Mouse (Mus musculus): ENCODE results near the gene Myh14. TPM values are rescaled to one million over a fixed set of nuclear protein-coding genes. Genes with fewer than 3 reads are reported as not detected.

Gene Myh14
- total RNA-seq, 1 experiment from 2014 or later: not detected

Other genes starting within 250 kb of the Myh14 start
- gene Lrrc4b, start 241.8 kb downstream of the Myh14 start, total RNA-seq (2017): not detected in 2 replicates
- gene Aspdh, start 205.5 kb downstream of the Myh14 start, total RNA-seq (2017): not detected in 2 replicates
- 26.0 and 37.3 TPM in 2 replicates for gene Josd2, start 202.9 kb downstream of the Myh14 start, total RNA-seq (2017)
- gene Emc10, start 174.3 kb downstream of the Myh14 start, total RNA-seq (2017): 29.5 and 38.8 TPM in 2 replicates
- 3.1 TPM in 1 of 2 replicates, not detected in the other for gene Fam71e1, start 174.3 kb downstream of the Myh14 start, total RNA-seq (2017)
- gene Mybpc2, start 146.2 kb downstream of the Myh14 start, total RNA-seq (2017): not detected in 2 replicates
- gene Spib, start 138.8 kb downstream of the Myh14 start, total RNA-seq (2017): not detected in 2 replicates
- 86.0 and 89.7 TPM in 2 replicates for gene Pold1, start 122.0 kb downstream of the Myh14 start, total RNA-seq (2017)
- gene Nr1h2, start 116.9 kb downstream of the Myh14 start, total RNA-seq (2017): 69.3 and 123 TPM in 2 replicates
- 43.4 and 48.5 TPM in 2 replicates for gene Napsa, start 98.5 kb downstream of the Myh14 start, total RNA-seq (2017)
- 0.39 and 1.1 TPM in 2 replicates for gene Kcnc3, start 80.2 kb downstream of the Myh14 start, total RNA-seq (2017)
- not detected in 2 replicates for gene Izumo2, start 37.9 kb upstream of the Myh14 start, total RNA-seq (2017)
- gene Vrk3, start 77.6 kb upstream of the Myh14 start, total RNA-seq (2017): 40.0 and 44.7 TPM in 2 replicates
- 2.0 and 3.0 TPM in 2 replicates for gene Zfp473, start 80.2 kb upstream of the Myh14 start, total RNA-seq (2017)
- 130 and 136 TPM in 2 replicates for gene Nup62, start 145.2 kb upstream of the Myh14 start, total RNA-seq (2017)
- 0.55 and 0.73 TPM in 2 replicates for gene Il4i1, start 145.5 kb upstream of the Myh14 start, total RNA-seq (2017)
- gene Atf5, start 145.8 kb upstream of the Myh14 start, total RNA-seq (2017): 2.1 and 2.7 TPM in 2 replicates
- 19.7 and 29.0 TPM in 2 replicates for gene Akt1s1, start 178.1 kb upstream of the Myh14 start, total RNA-seq (2017)
- 21.0 and 32.4 TPM in 2 replicates for gene Tbc1d17, start 178.2 kb upstream of the Myh14 start, total RNA-seq (2017)
- 16.6 and 26.5 TPM in 2 replicates for gene Pnkp, start 186.3 kb upstream of the Myh14 start, total RNA-seq (2017)
- gene Ptov1, start 198.9 kb upstream of the Myh14 start, total RNA-seq (2017): 31.7 and 39.4 TPM in 2 replicates
- gene Med25, start 221.9 kb upstream of the Myh14 start, total RNA-seq (2017): 12.3 and 13.3 TPM in 2 replicates
- 14.7 and 28.1 TPM in 2 replicates for gene Fuz, start 225.2 kb upstream of the Myh14 start, total RNA-seq (2017)